Mouse (Mus musculus) naive thymus-derived CD4-positive, alpha-beta T cell, adult 2 months (primary cell): Measurements from ENCODE around the gene Cpm.
A peak's percentile ranks its signal among the peaks of the same experiment; 100 is the strongest.
"Not testable (repeated sequence)": the region's sequence is repeated elsewhere in the genome, so short reads cannot be mapped to it uniquely, and the experiment has no call there.

Experiments used
- DNase-seq: peaks from one replicate; pipeline ENCODE4 v3.0.0-alpha.2; 2011; ENCODE audit warnings: low read depth

The Cpm gene

DNA sequence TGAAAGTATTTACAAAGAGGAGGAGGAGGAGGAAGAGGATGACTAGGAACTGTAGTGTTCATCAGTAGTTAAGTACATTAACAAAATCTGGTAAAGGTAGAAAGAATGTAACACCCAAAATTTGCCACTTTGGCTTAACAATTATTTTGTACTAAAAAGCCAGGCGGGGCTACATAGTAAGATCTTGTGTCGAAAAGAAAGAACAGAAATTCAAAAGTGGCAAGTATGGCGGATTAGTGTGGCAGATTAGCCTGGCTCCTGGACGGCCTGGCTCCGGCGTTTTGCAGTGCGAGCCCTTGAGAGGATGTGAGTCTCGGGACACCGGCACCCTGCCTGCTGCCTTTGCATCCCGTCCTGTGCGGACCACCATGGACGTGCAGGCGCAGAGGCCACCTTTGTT, 35.4 kb upstream of the Cpm start:
- no peak for DNase-seq

DNA sequence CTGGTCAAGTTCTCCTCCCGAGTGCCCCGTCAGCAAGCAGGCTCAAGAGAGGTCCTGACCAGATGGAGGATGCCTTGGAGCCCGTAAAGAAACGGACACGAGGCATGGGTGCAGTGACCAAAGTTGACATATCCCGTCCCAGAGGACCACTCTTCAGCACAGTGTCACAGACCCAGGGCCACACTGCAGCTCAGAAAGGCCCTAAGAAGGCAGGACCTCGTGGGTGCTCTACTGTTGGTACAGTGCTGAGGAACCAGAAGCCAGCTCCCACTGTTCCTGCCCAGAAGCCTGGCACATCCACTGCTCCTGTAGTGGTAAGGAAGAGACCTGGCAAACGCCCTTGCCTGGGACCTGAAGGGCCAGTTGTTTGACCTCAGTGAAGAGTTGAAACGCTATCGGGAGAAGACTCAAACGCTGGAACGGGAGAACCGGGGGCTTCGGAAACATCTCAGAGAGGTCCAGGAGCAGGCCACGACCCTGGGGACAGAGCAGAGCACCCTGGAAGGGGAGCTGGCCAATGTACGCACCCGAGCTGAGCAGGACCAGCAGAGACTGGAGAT, 34.9 kb upstream of the Cpm start:
- DNase-seq = no peak

DNA sequence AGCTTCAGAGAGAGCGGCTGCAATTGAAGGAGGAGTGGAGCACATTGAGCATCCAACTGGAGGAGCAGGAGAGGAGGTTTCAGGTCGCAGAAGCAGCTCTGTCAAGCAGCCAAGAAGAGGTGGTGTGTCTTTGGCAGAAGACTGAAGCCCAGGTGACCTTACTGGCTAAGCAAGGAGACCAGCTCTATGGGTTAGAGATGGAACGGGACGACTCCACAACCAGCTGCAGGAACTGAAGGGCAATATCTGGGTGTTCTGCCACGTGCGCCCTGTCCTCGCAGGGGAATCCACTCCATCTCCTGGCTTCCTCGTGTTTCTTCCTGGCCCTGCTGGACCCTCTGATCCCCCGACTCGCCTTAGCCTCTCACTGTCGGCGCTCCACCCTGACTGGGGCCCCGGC, 34.4 kb upstream of the Cpm start:
- DNase-seq = no peak

DNA sequence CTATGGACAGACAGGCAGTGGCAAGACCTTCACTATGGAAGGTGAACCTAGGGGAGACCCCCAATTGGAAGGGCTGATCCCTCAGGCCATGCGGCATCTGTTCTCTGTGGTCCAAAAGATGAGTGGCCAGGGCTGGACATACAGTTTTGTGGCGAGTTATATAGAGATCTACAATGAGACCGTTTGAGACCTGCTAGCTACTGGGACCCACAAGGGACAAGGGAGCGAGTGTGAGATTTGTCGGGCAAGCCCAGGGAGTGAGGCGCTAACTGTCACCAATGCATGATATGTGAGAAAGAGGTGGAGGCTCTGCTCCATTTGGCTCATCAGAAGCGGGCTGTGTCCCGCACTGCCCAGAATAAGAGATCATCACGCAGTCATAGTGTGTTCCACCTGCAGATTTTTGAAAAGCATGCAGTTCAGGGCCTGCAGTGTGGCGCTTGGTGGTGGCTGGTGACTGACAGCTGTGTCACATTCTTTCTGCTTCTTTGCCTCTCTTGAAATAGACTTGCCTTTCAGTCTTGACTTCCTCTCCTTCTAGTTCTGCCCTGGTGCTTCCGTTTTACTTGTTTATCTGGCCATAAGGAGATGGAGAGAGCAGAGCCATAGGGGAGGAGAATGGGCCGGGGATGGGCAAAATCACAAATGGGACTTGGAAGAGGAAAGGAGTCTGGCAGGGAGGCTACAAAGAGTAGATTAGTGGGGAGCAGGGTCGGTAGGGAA, 33.7 kb upstream of the Cpm start:
- DNase-seq = peak; percentile 29

DNA sequence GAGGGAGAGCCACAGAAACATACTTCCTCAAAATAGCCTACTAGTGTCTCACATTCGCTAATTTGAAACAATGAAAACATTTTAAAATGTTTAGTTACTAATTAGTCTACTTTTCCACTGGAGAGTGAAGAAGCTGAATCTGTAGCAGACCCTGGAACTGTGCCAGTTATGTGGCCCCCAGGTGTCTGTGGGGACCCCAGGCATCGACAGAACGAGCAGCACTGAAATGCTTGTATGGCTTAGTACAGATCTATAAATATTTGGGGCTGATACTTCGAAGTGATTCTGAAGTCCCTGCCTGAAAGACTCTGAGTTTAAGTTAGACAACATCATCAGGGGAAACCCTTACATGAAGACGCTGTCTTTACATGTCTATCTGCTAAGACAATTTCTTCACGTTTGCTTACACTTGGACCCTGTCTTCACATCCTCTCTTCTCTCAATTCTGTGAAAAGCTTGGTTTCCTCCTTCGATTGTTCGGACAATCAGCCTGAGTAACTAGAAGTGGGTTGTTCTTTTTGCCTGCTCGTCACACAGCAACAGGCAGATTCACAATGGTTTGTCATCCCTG, 33.0 kb upstream of the Cpm start:
- no peak for DNase-seq

DNA sequence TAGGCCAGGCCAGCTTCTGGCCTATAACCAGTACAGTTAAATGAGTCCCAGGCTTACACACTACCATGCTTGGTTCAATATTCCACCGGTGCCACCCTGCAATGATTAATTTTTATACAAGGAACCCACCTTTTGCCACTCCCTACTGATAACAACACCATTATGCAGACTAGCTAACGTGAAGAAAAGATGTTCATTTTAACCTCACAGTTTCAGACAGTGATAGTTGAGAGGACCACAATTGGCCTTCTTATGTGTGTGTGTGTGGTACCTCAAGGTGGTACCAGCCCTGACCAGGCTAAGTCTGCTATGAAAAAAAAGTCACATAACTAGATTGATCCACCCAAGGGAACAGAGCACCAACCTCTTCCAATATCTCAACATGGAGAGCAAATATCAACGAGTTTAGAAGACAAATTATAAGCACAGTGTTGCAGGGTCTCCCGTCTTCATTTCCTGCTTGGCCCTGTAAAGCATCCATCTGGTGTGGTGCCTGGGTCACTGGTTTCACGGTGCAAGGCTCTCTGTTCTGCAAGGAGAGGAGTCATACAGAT, 32.5 kb upstream of the Cpm start:
- DNase-seq = no peak

DNA sequence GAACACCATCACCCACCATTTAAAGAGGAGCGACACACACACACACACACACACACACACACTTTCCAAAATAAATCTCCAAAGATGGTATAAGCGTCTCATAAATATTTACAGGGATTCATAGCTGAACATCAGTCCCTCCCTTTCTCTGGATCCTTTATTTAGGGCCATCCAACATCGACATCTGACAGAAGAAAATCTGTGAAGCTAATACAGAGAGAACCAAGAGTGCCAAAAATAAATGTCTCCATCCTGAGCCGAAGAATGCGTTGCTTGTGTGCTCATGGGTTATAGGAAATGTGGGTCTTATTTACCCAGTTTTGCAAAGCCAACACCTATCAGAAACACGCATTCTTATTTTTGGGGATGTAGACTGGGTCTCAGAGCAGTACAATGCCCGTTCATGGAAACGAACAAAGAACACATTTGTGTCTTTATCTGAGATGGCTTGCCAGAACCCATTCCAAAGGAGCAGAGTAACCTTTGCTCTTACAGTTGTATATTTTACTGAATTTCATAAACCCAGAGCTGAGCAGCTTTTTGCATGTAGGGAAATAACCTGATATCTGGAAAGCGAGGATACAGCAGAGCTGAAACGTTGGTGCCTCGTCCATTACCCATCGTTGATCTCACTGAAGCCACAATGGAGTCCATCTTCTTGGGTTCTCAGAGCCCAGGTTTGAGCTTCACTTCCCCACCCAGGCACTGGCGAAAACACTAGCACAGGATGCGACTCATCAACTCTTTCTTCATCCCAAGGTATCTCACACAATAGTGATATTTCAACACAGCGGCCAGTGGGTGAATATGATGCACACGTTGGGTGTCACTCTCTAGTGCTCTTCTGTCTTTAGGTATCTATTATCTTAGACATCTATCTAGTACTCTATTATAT, 31.7 kb upstream of the Cpm start:
- not testable (repeated sequence) for DNase-seq

DNA sequence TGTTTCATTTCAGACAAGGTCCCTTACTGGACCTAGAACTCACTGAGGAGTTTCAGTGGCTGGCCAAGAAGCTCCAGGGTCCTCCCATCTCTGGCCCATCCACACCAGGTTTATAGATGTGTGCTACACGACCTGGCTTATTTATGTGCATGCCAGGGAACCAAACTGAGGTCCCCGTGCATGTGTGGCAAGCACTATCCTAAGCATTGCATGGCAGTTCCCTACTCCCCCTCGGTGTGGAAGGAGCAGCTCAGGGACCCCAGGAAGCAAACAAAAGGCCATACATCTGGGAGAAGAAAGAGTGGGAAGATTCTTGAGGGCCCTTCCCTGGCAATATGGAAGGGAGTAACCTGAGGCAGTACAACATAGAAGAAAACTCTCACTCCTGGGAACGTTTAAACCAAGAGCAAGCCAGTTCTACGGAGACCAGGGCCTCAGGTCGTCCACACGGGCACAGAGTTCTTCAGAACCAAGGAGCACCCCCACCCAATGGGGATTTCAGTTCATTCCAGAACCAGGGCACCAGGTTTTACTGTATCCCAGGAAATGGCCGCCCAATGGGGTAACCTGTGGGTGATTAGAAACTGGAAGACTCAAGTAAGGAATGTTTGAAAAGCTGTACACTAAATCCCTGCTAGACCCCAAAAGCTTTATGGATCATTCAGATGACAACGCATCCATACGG, 30.9 kb upstream of the Cpm start:
- DNase-seq = no peak

DNA sequence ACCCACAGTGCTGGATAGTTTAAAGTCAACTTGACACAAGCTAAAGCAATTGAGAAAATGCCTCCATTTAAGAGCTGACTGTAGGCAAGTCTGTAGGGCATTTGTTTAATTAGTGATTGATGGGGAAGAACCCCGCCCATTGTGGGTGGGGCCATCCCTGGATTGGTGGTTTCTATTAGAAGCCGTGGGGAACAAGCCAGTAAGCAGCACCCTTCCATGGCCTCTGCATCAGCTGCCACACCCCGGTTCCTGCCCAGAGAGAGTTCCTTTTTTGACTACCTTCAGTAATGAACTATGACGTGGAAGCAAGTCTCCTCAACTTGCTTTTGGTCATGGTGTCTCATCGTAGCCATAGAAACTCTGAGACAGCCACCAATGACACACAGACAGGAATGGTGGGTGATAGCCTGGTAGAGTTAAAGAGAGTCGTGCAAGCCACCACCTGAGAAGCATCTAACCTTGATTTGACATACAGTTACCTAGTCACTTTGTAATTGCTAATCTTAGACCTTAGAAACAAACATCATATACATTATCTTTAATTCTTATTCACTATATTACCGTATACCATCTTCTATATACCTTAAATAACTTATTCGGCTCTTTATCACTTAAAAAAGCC, 30.2 kb upstream of the Cpm start:
- DNase-seq = not testable (repeated sequence)

DNA sequence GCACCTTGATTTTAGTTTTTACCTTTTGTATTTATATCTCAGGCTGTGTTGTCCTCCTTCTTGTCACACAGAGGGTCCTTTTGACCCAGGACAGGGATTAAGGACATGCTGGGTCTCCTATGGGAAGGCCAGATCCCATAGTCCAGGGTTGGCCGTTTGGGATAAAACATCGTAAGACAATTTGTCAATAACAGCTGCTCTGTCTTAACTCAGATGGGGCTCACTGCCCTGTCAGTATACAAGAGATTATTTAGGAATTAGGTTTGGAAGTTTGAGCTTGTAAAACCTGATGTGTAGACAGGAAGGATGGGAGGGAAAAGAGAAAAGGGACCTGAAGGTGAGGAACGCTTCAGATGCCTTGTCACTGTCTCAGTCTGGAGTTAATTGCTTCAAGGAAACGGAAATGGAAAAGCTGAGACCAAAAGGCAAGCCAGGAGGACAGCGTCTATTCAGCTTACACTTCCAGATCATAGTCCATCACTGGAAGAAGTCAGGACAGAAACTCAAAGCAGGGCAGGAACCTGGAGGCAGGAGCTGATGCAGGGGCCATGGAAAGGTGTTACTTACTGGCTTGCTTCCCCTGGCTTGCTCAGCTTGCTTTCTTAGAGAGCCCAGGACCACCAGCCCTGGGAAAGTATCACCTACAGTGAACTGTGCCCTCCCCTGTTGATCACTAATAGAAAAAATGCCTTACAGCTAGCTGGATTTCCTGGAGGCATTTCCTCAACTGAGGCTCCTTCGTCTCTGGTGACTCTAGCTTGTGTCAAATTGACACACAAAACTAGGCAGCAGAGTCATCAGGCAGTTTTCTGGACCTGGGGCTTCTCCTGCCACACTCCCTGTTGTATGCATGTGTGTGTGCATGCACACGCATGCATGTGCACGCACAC, 27.9 kb upstream of the Cpm start:
- no peak for DNase-seq

DNA sequence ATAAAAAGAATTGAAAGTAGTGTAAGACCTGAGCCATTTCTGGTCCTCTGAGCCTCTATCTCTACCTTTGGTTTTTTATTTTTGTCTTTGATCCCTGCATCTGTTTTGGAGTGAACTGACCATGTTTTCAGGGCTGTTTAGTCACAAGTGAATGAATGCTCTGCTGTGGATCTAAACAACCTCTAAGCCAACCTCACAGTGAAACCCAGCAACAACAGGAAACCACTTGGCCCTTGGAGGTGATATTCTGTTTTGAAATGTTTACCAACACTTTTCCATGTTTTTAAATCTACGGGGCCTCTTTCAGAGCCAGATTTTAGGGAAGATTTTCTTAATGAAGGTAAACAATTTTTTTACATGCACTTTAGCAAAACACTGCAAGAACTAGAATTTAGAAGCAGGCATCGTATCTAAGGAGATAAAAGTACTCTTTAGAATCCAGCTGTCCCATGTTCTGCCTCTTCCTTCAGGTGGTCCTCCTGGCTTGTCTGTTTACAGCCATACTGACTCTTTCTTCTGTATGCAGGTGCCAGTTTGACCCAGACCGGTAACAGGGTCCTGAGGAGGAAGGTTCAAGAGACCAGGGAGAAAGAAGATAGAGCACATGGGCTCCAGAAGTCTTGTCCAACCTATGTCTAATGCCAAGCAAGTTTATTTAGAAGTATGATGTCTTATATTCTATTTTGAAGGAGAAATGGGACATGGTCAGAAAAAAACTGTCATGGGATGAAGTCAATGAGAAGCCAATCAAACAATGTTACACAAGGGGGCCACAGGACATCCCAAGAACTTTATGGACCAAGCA, 26.8 kb upstream of the Cpm start:
- DNase-seq = no peak

DNA sequence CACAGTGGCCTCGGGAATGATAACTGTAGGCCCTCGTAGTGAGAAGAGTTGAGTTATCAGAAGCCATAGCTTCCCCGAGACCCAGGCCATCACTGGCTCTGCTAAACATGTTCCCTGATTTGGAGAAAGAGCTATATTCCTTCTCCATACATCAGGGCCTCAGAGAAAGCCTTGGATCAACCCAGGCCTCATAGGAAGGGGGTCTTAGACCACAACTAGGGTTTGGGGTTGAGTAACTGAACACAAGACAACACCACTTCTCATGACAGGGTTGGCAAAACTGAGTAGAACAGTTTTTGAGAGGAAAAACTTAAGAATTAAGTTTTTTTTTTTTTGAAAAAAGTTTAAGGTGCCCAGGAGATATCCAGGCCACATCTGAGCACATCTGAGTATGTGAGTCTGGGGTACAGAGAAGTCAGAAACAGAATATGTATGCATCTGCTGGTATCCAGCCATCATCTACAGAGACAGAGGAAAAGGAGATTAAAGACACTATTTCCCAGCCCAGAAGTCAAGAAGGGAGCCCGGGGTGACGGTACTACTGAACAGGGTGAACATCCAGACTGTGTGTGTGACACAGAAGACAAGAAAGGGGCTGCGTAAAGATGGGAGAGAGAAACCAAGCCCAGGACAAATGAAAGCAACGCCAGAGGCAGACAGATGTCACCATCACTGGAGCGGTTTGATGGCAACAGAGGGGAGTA, 26.0 kb upstream of the Cpm start:
- no peak for DNase-seq

DNA sequence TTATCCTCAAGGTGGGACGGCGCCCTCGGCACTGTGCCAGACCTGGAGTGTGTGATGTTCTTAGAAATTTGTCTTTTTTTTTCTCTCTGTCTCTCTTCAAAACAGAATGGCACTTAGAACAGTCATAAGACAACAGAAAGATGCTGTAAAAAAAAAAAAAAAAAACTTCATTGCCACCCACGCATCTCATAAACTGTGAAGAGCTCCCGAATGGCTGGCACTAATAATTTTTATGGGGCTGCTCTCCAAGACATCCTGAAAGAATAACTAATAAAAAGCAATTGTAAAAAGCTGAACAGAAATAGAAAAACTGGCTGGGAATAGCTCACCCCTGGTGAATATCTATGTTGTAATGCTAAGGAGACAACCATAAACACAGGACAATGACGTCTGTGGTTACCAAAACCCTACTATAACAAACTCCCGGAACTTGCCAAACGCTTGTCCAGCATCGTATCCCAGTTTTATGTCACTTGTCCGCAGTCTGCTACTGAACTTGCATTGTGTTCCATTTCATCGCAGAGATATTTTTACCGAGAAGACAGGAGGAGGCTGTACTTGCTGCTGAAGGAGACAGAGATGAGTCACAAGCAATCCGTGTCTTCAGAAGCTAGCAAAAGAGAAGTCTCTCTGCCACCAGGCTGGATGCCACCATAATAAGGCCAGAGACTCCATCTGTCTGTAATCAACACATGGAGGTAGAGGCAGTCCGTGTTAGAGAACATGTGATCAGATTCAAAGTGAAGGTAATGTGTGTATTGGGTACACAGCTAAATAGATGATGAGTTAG, 25.3 kb upstream of the Cpm start:
- no peak for DNase-seq

DNA sequence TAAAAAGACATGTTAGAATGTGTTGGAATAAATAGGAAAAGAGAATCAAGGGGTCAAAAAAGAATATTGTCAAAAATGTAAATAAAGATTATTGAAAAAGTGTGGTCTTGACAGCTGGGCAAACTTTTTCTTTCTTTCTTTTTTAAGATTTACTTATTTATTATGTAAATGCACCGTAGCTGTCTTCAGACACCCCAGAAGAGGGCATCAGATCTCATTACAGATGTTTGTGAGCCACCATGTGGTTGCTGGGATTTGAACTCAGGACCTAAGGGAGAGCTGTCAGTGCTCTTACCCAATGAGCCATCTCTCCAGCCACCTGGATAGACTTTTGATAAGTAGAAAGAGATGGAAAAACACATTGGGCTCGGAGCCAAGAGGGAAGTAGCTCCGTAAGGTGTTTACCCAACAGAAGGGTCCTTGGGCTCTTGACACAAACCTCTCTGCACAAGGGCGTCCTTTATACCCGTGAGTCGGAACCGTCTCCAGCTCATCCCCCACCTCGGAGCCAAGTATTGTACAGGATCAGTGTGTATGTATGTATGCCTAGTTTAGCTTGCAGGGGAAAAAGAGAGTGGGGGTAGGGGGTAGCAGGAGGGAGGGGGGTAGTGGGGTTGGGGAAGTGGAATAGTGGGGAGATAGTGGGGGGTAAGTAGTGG, 24.5 kb upstream of the Cpm start:
- DNase-seq = no peak

DNA sequence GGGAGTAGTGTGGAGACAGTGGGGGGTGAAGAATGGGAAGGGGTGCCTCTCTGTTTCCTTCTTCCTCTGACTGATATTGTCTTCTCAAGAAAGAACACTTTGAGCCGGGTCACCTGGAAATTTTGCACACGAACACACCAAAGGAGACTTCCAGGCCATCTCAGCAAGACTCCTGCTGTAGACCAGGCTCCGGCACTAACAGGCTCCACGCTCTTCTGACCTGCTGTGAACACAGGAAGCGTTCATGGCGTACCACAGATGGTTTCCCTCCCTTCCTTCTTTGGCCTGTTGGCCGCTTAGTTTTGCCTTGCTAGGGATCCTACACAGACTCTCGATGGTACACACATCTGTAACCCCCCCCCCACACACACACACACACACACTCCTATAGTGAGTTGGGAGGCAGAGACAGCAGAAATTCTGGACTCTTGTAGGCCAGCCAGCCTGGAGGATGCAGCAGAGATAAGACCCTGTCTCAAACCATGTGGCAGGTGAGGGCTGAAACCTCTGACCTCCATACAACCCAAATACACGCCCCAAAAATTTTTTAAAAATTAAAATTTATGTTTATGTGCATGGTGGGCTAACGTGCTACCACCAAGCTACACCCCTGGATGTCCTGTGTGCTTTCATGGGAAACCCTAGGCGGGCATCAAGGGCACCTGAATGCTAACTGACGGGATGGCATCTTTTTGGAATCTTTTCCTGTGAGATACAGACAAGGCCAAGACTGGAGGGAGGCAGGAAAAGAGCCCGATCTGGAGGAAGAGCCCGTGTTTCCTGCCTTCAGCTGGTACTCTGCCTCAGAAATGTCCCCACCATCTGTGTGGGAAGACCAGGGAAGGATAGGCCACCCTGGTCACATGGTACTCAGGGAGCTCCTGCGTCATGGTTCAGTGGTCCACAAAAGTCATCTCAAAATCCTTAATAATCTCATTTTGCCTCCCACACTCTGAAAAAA, 23.7 kb upstream of the Cpm start:
- DNase-seq = peak; percentile 31

DNA sequence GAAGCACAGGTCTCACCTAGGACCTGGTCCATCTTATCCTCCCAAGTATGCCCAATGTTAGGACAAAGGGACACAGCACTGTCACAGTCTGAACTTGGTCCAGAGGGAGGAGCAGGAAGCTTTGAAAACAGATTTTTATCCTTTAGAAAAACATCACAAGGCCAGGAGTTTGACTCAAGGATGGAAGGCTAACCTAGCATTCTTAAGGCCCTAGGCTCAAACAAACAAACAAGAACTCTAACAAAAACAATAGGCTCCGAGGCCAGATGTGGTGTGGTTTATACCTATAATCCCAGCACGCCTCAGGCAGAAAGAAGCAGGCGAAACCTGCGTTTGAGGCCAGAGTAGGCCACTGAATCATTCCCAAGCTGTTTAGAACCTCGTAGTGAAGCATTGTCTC, 22.9 kb upstream of the Cpm start:
- no peak for DNase-seq
